Mouse (Mus musculus) ES-E14 (cell line): ENCODE results near the gene Cwf19l1.

ENCODE experiments used
- CHD2 ChIP-seq: IDR thresholded peaks from 2 replicates; pipeline ENCODE4 v1.6.1; 2014; ENCODE audit warnings: mild to moderate bottlenecking, low read depth, low read length, inconsistent platforms
- HCFC1 ChIP-seq: IDR thresholded peaks from 2 replicates; pipeline ENCODE4 v1.6.1; 2012; ENCODE audit warnings: low read length, inconsistent platforms, borderline replicate concordance; ENCODE audit not compliant: insufficient read depth
- MAFK ChIP-seq: IDR thresholded peaks from 2 replicates; pipeline ENCODE4 v1.6.1; 2014; ENCODE audit warnings: mild to moderate bottlenecking, low read depth, low read length, inconsistent platforms; ENCODE audit not compliant: insufficient read depth
- ZC3H11A ChIP-seq: IDR thresholded peaks from 2 replicates; pipeline ENCODE4 v1.6.1; 2012; ENCODE audit warnings: low read depth, mild to moderate bottlenecking, inconsistent platforms, low read length, borderline replicate concordance
- ZNF384 ChIP-seq: IDR thresholded peaks from 2 replicates; pipeline ENCODE4 v1.6.1; 2012; ENCODE audit warnings: low read depth, low read length, inconsistent platforms

- no peak for TF ChIP-seq CHD2
- no peak for TF ChIP-seq ZC3H11A
- TF ChIP-seq ZNF384, result peak; percentile 26; the same call in 1 of the 2 replicates
- TF ChIP-seq HCFC1, result no peak
- no peak for TF ChIP-seq MAFK
These were observed 10.8 kb upstream of the Cwf19l1 start for GRCm38 (mm10) chr19:44146568-44146879.
